Mouse (Mus musculus) cerebellum, adult 2 months (tissue): ENCODE results near the gene Sap30l. TPM values are rescaled to one million over a fixed set of nuclear protein-coding genes. Genes with fewer than 3 reads are reported as not detected.

Source experiments
- DNase-seq, 2 experiments: peaks; one replicate each; pipeline ENCODE4 v3.0.0; 2021
- H3K27ac ChIP-seq: fragments of 200-500 bp; 2 replicates; pipeline ENCODE4 v1.5.1; 2012; ENCODE audit warnings: low read length, control low read depth, inconsistent platforms; ENCODE audit not compliant: insufficient read depth
- H3K27me3 ChIP-seq: fragments of 200-500 bp; 2 replicates; pipeline ENCODE4 v1.6.1; 2012; ENCODE audit warnings: inconsistent platforms, mild to moderate bottlenecking, low read length, moderate library complexity; ENCODE audit not compliant: control insufficient read depth, insufficient read depth
- H3K4me1 ChIP-seq: fragments of 200-500 bp; 2 replicates; pipeline ENCODE4 v1.6.1; 2011; ENCODE audit warnings: low read length; ENCODE audit not compliant: control insufficient read depth, insufficient read depth
- H3K4me3 ChIP-seq: fragments of 200-500 bp; replicated peaks from 2 replicates; pipeline ENCODE3; 2011; ENCODE audit warnings: mild to moderate bottlenecking, low read depth, low read length, control low read depth; ENCODE audit not compliant: insufficient read depth
- CTCF ChIP-seq: fragments of 200-500 bp; IDR thresholded peaks from 2 replicates; pipeline ENCODE4 v1.5.1; 2011; ENCODE audit warnings: low read depth, mild to moderate bottlenecking, control low read depth, low read length, moderate library complexity, borderline replicate concordance; ENCODE audit not compliant: insufficient read depth
- POLR2A ChIP-seq: fragments of 200-500 bp; IDR thresholded peaks from 2 replicates; pipeline ENCODE4 v1.6.1; 2011; ENCODE audit warnings: low read length, control low read depth, borderline replicate concordance; ENCODE audit not compliant: insufficient read depth
- WGBS: fragments of 180-500 bp; shearing (Covaris S2); methylation state at CpG from one replicate; pipeline ENCODE4 v1.1.7; 2018; 5-methylcytosine and 5-hydroxymethylcytosine counted together
- polyA plus RNA-seq: library from polyadenylated mRNA; depleted of rRNA; stranded (reverse); fragments of >200 nt; gene quantifications from 2 replicates; pipeline ENCODE4 v1.2.3, GENCODE M21; 2012; rRNA removed

The Sap30l gene
- 39.7 and 42.6 TPM in 2 replicates for polyA plus RNA-seq

- TF ChIP-seq CTCF (no peak), POLR2A (peak; percentile 60; the same call in 1 of the 2 replicates)
- peaks cover 3% of the 10 kb centered on the region for H3K4me1 ChIP-seq
- H3K27me3 ChIP-seq = no peaks in the 10 kb centered on the region
- peak; percentile 98 for DNase-seq
- H3K4me3 ChIP-seq = peak within 1 kb of the TSS; percentile 94
- 0 out of 2 replicates have a peak within 1 kb of the TSS, but pooled peaks have one; percentile 6 for H3K27ac ChIP-seq
- WGBS = under 1% methylated on average over 59 of the region's 66 CpGs
These were observed at the start of gene Sap30l for GRCm38 (mm10) chr11:57800971-57801765. Gene Sap30l, plus strand, starts transcription at chr11:57801637.

- no peak overlapping the region for H3K4me3 ChIP-seq
- no peak for DNase-seq
- no peaks in the 10 kb centered on the region for H3K4me1 ChIP-seq
- TF ChIP-seq CTCF (no peak), POLR2A (no peak)
- no peak overlapping the region for H3K27ac ChIP-seq
- WGBS = 64% methylated on average over 14 of the region's 14 CpGs
- no peaks in the 10 kb centered on the region; the same call in 1 of the 2 replicates for H3K27me3 ChIP-seq
These were observed 47.8 kb upstream of the Sap30l start for GRCm38 (mm10) chr11:57753538-57754203.

GRCm38 (mm10) chr11:57758621-57759020 is 42.8 kb upstream of the Sap30l start:
- Histone ChIP-seq H3K4me1 (no peaks in the 10 kb centered on the region), H3K4me3 (no peak overlapping the region), H3K27me3 (no peaks in the 10 kb centered on the region; the same call in 1 of the 2 replicates), H3K27ac (no peak overlapping the region)
- 37% methylated on average over 9 of the region's 9 CpGs for WGBS
- TF ChIP-seq POLR2A = no peak
- TF ChIP-seq CTCF = no peak
- no peak for DNase-seq

- Histone ChIP-seq H3K4me3 (no peak overlapping the region), H3K27ac (no peak overlapping the region), H3K4me1 (no peaks in the 10 kb centered on the region), H3K27me3 (no peaks in the 10 kb centered on the region)
- DNase-seq = no peak
- 28% methylated on average over 14 of the region's 14 CpGs for WGBS
- TF ChIP-seq CTCF = no peak
- no peak for TF ChIP-seq POLR2A
These were observed 40.9 kb upstream of the Sap30l start for GRCm38 (mm10) chr11:57760509-57761058.

GRCm38 (mm10) chr11:57761347-57761746 is 40.1 kb upstream of the Sap30l start:
- H3K27ac ChIP-seq = no peak overlapping the region
- WGBS = 96% methylated on average over 4 of the region's 4 CpGs
- TF ChIP-seq POLR2A = no peak
- no peak for TF ChIP-seq CTCF
- H3K4me1 ChIP-seq = no peaks in the 10 kb centered on the region
- no peak overlapping the region for H3K4me3 ChIP-seq
- H3K27me3 ChIP-seq = no peaks in the 10 kb centered on the region
- no peak for DNase-seq

GRCm38 (mm10) chr11:57764124-57764523 is 37.3 kb upstream of the Sap30l start:
- DNase-seq = no peak
- no peak overlapping the region for H3K4me3 ChIP-seq
- H3K4me1 ChIP-seq = no peaks in the 10 kb centered on the region
- TF ChIP-seq POLR2A (no peak), CTCF (no peak)
- 83% methylated on average over 3 of the region's 3 CpGs for WGBS
- H3K27ac ChIP-seq = no peak overlapping the region
- no peaks in the 10 kb centered on the region for H3K27me3 ChIP-seq

- WGBS = 27% methylated on average over 12 of the region's 12 CpGs
These were observed 34.8 kb upstream of the Sap30l start for GRCm38 (mm10) chr11:57766617-57767016.

More at GRCm38 (mm10) chr11:57766617-57767016, 34.8 kb upstream of the Sap30l start:
- Histone ChIP-seq H3K27me3 (no peaks in the 10 kb centered on the region), H3K4me1 (peaks cover 7% of the 10 kb centered on the region), H3K27ac (no peak overlapping the region), H3K4me3 (no peak overlapping the region)
- TF ChIP-seq CTCF = no peak
- no peak for TF ChIP-seq POLR2A
- no peak for DNase-seq
